Mouse (Mus musculus) lung, postnatal 10 days (tissue): ENCODE results near the gene Col4a4.

Experiments used
- DNase-seq: peaks from one replicate; pipeline ENCODE4 v3.0.0; 2021

Gene Col4a4

GRCm38 (mm10) chr1:82410548-82410947 is 176.1 kb downstream of the Col4a4 start:
- DNase-seq = no peak

GRCm38 (mm10) chr1:82409271-82409670 is 177.4 kb downstream of the Col4a4 start:
- no peak for DNase-seq

- no peak for DNase-seq
Observed at GRCm38 (mm10) chr1:82407786-82408185, 178.9 kb downstream of the Col4a4 start.
